In the genomic region with DNA sequence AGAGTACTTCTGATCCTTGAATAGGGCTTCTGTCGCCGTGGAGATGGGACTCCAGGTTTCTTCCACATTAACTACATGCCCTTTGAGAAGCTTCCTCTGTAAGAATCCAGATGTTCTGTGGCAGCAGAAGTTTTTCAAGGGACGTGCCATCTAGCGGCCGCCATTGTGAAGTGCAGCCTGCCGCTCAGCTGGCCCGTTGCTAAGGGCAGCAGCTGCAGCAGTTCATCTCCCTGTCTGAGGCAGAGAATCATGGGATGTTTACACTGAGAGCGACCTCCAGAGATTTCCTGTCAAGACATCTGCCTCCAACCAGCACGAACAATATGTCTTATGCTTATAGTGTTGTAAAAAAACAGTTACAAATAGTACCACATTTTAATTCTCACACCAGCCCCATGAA, we compare ENCODE assay signal across 9 mouse cellular contexts.
A peak's percentile ranks its signal among the peaks of the same experiment; 100 is the strongest.
DNase-seq lines count a peak whose midpoint lies in the region; ATAC-seq and TF ChIP-seq lines count a peak whose summit lies in the region.
"Had no signal": no experiment of that assay in that cellular context is flagged by ENCODE, and none has a peak within 500 bp of the region (broad histone marks: within the 10 kb centered on the region; RNA-seq: fewer than 3 reads in every experiment).

No protein-coding gene starts in this region.

- no peak overlapping the region for H3K27ac ChIP-seq in cerebellum, adult 2 months (ENCODE audit: insufficient read depth, low read length)
- H3K27ac ChIP-seq in hindbrain, embryonic 10.5 days, result peak overlapping the region; percentile 77; the same call in 1 of the 2 replicates
- peak overlapping the region; percentile 47; the same call in 1 of the 2 replicates for H3K27ac ChIP-seq in lung, embryonic 16.5 days (ENCODE audit: low read length)
- H3K27ac ChIP-seq: heart, embryonic 13.5 days had no signal

- WGBS in cerebellum, adult 2 months, result 9% methylated on average over 9 of the region's 9 CpGs
- WGBS in hindbrain, embryonic 10.5 days, result 3% methylated on average over 9 of the region's 9 CpGs
- WGBS in lung, embryonic 16.5 days, result under 1% methylated on average over 9 of the region's 9 CpGs

- H3K9me3 ChIP-seq in hindbrain, embryonic 10.5 days, result no peaks in the 10 kb centered on the region
- no peaks in the 10 kb centered on the region for H3K9me3 ChIP-seq in lung, embryonic 16.5 days (ENCODE audit: control insufficient read depth, low read length)
- H3K9me3 ChIP-seq: heart, embryonic 13.5 days had no signal

- DNase-seq in MN1 (ENCODE audit: low spot score), result peak; percentile 17
- peak; percentile 13 to 41 for DNase-seq in cerebellum, adult 2 months
- peak; percentile 74 for DNase-seq in forelimb bud, embryonic 11.5 days (ENCODE audit: low read depth, low spot score)
- DNase-seq in hindbrain, embryonic 10.5 days (ENCODE audit: low spot score), result peak; percentile 85
- peak; percentile 20 for DNase-seq in layer of hippocampus, adult 9-10 months (ENCODE audit: low spot score)
- DNase-seq in retina, embryonic 14.5 days (ENCODE audit: low spot score), result peak; percentile 90
- peak; percentile 80 for DNase-seq in thymus, postnatal 4 days

- peak; percentile 49; the same call in 1 of the 2 replicates for TF ChIP-seq CTCF in cerebellum, adult 2 months (IDR thresholded peaks at IDR 0.05; ENCODE audit: borderline replicate concordance, insufficient read depth, low read depth, low read length)

- no peaks in the 10 kb centered on the region for H3K27me3 ChIP-seq in cerebellum, adult 2 months (ENCODE audit: control insufficient read depth, insufficient read depth, low read length)
- no peaks in the 10 kb centered on the region for H3K27me3 ChIP-seq in hindbrain, embryonic 10.5 days (ENCODE audit: insufficient read depth, poor library complexity, severe bottlenecking)
- H3K27me3 ChIP-seq in lung, embryonic 16.5 days (ENCODE audit: control insufficient read depth, insufficient read depth, low read depth, low read length), result no peaks in the 10 kb centered on the region

- H3K36me3 ChIP-seq in hindbrain, embryonic 10.5 days, result no peaks in the 10 kb centered on the region
- H3K36me3 ChIP-seq in lung, embryonic 16.5 days (ENCODE audit: control insufficient read depth, insufficient read depth, low read length), result no peaks in the 10 kb centered on the region
- H3K36me3 ChIP-seq: heart, embryonic 13.5 days had no signal

- no peak overlapping the region for H3K9ac ChIP-seq in lung, embryonic 16.5 days (ENCODE audit: low read length)
- H3K9ac ChIP-seq: heart, embryonic 13.5 days had no signal

- ATAC-seq in lung, embryonic 16.5 days (ENCODE audit: low read depth), result peak; percentile 95

- no peaks in the 10 kb centered on the region for H3K4me1 ChIP-seq in cerebellum, adult 2 months (ENCODE audit: control insufficient read depth, insufficient read depth, low read length)
- peaks cover 48% of the 10 kb centered on the region for H3K4me1 ChIP-seq in hindbrain, embryonic 10.5 days (replicated peaks)
- peaks cover 27% of the 10 kb centered on the region for H3K4me1 ChIP-seq in lung, embryonic 16.5 days (replicated peaks; ENCODE audit: control insufficient read depth, insufficient read depth, low read length)

- TF ChIP-seq POLR2A in cerebellum, adult 2 months (IDR thresholded peaks at IDR 0.05; ENCODE audit: borderline replicate concordance, insufficient read depth, low read length), result no peak

- no peak overlapping the region for H3K4me2 ChIP-seq in lung, embryonic 16.5 days (ENCODE audit: low read depth, low read length)
- H3K4me2 ChIP-seq: heart, embryonic 13.5 days had no signal

- no peak overlapping the region for H3K4me3 ChIP-seq in cerebellum, adult 2 months (replicated peaks; ENCODE audit: insufficient read depth, low read depth, low read length)
- H3K4me3 ChIP-seq in hindbrain, embryonic 10.5 days, result no peak overlapping the region
- no peak overlapping the region for H3K4me3 ChIP-seq in lung, embryonic 16.5 days (ENCODE audit: low read length)
- H3K4me3 ChIP-seq: heart, embryonic 13.5 days had no signal

Comparison
In these comparisons a context has a peak if more than half of its experiments do, and no peak if none do; other contexts are left out.
1. DNase-seq: peak in every context shown above with its lines; median percentile 90 in retina, embryonic 14.5 days; 85 in hindbrain, embryonic 10.5 days; 80 in thymus, postnatal 4 days; 74 in forelimb bud, embryonic 11.5 days; 27 in cerebellum, adult 2 months; 20 in layer of hippocampus, adult 9-10 months; 17 in MN1.